Mouse (Mus musculus) kidney, embryonic 16.5 days (tissue): ENCODE results near the gene Col24a1. TPM values are rescaled to one million over a fixed set of nuclear protein-coding genes. Genes with fewer than 3 reads are reported as not detected.

ENCODE experiments used
- ATAC-seq: fragments of 200-750 bp; cut with Nextera tagmentation; 2 replicates; pipeline ENCODE4 v1.8.0; 2017; ENCODE audit warnings: moderate TSS enrichment; ENCODE audit not compliant: low FRiP score, low TSS enrichment
- H3K27ac ChIP-seq: fragments of 300-500 bp; sonication (generic); 2 replicates; pipeline ENCODE4 v1.5.1; 2014; ENCODE audit warnings: low read length
- H3K27me3 ChIP-seq: fragments of 300-500 bp; sonication (generic); 2 replicates; pipeline ENCODE4 v1.6.1; 2014; ENCODE audit warnings: low read length, control low read depth, mixed read lengths; ENCODE audit not compliant: insufficient read depth
- H3K36me3 ChIP-seq: fragments of 300-500 bp; sonication (generic); 2 replicates; pipeline ENCODE4 v1.6.1; 2014; ENCODE audit warnings: low read length, control low read depth, mixed read lengths; ENCODE audit not compliant: insufficient read depth
- H3K4me1 ChIP-seq: fragments of 300-500 bp; sonication (generic); 2 replicates; pipeline ENCODE4 v1.6.1; 2014; ENCODE audit warnings: low read length, control low read depth, mixed read lengths; ENCODE audit not compliant: insufficient read depth
- H3K4me2 ChIP-seq: fragments of 300-500 bp; sonication (generic); replicated peaks from 2 replicates; pipeline ENCODE4 v1.6.1; 2014; ENCODE audit warnings: low read depth, low read length
- H3K4me3 ChIP-seq: fragments of 300-500 bp; sonication (generic); 2 replicates; pipeline ENCODE4 v1.5.1; 2014; ENCODE audit warnings: mild to moderate bottlenecking, low read length
- H3K9ac ChIP-seq: fragments of 300-500 bp; sonication (generic); replicated peaks from 2 replicates; pipeline ENCODE4 v1.6.1; 2014; ENCODE audit warnings: low read length
- H3K9me3 ChIP-seq: fragments of 300-500 bp; sonication (generic); 2 replicates; pipeline ENCODE4 v1.6.1; 2016; ENCODE audit warnings: low read length, control low read depth
- WGBS: fragments of 180-500 bp; shearing (Covaris S2); extraction: QIAGEN DNeasy Blood & Tissue Kit; methylation state at CpG from one replicate; pipeline ENCODE4 v1.1.7; 2014; 5-methylcytosine and 5-hydroxymethylcytosine counted together
- polyA plus RNA-seq: library from polyadenylated mRNA; unstranded; fragments of >200 nt; fragmentation: Nextera tagmentation; extraction: Ambion mirVana; gene quantifications from 2 replicates; pipeline ENCODE4 v1.2.1, GENCODE M21; 2015

Gene Col24a1
- polyA plus RNA-seq, 1 experiment from 2014 or later: 1.8 TPM

- H3K9ac ChIP-seq: no peak overlapping the region
- no peaks in the 10 kb centered on the region for H3K27me3 ChIP-seq
- 0 out of 2 replicates have a peak, but pooled peaks cover 2% of the 10 kb centered on the region for H3K4me1 ChIP-seq
- H3K4me3 ChIP-seq: no peak overlapping the region
- peaks cover 2% of the 10 kb centered on the region; the same call in 1 of the 2 replicates for H3K9me3 ChIP-seq
- no peaks in the 10 kb centered on the region for H3K36me3 ChIP-seq
- WGBS: 34% methylated on average over 10 of the region's 10 CpGs
- H3K27ac ChIP-seq: no peak overlapping the region
- peak; percentile 59 for ATAC-seq
- no peak overlapping the region for H3K4me2 ChIP-seq
These were observed 47.7 kb downstream of the Col24a1 start for GRCm38 (mm10) chr3:145339851-145340499.

DNA sequence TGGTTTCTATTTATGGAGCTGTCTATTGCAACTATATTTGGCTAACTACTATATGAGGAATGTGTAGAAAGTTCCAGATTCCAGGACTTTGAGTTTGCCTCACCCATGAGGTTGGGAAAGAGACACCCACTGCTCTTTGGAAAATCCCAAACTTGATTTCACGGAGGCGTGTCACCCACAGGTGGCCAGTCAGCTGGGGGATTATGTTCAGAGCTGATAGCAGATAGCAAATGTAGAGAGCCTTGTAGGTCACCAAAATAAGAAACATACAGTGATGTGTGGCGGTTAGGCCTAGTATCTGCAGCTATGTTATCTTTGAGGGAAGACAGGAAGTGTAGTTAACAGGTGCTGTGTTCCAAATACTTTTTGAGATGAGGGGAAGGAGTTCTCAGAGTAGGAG lies 56.4 kb downstream of the Col24a1 start:
- Histone ChIP-seq H3K4me1 (no peaks in the 10 kb centered on the region), H3K27me3 (no peaks in the 10 kb centered on the region), H3K9ac (no peak overlapping the region), H3K27ac (no peak overlapping the region), H3K36me3 (no peaks in the 10 kb centered on the region), H3K4me3 (no peak overlapping the region), H3K4me2 (no peak overlapping the region), H3K9me3 (no peaks in the 10 kb centered on the region)
- ATAC-seq: no peak
- 93% methylated on average over 3 of the region's 3 CpGs for WGBS

- Histone ChIP-seq H3K36me3 (no peaks in the 10 kb centered on the region), H3K4me3 (no peak overlapping the region), H3K9ac (no peak overlapping the region), H3K27ac (no peak overlapping the region), H3K4me1 (no peaks in the 10 kb centered on the region; the same call in 1 of the 2 replicates), H3K4me2 (no peak overlapping the region), H3K27me3 (no peaks in the 10 kb centered on the region), H3K9me3 (no peaks in the 10 kb centered on the region)
- no peak for ATAC-seq
- 96% methylated on average over 3 of the region's 3 CpGs for WGBS
These were observed 61.7 kb downstream of the Col24a1 start for GRCm38 (mm10) chr3:145353951-145354350.

- Histone ChIP-seq H3K4me3 (no peak overlapping the region), H3K9me3 (no peaks in the 10 kb centered on the region), H3K4me1 (no peaks in the 10 kb centered on the region; the same call in 1 of the 2 replicates), H3K4me2 (no peak overlapping the region), H3K9ac (no peak overlapping the region), H3K36me3 (no peaks in the 10 kb centered on the region), H3K27me3 (no peaks in the 10 kb centered on the region), H3K27ac (no peak overlapping the region)
- 47% methylated on average over 6 of the region's 6 CpGs for WGBS
- peak; percentile 74; the same call in 1 of the 2 replicates for ATAC-seq
These were observed 64.7 kb downstream of the Col24a1 start for GRCm38 (mm10) chr3:145356865-145357487.

DNA sequence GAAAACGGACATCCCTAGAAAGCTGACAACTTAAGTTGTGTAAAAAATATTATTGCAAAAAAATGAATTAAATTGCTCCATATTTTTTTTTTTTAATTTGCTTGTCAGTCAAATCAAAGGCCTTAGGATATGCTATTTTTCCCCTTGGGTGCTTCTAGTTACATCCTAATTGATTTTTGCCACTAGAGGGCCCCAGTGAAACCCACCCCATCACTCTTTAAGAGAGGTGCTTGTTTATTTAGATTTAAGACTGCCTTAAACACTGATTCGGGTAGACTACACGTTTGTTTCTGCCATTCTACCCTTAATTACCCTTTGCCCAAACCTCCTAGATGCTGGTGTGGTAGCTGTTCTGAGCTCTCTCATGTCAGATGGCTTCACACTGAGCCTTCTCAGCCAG lies 73.0 kb downstream of the Col24a1 start:
- WGBS: 32% methylated on average over 3 of the region's 3 CpGs
- H3K36me3 ChIP-seq: no peaks in the 10 kb centered on the region
- H3K27ac ChIP-seq: no peak overlapping the region
- ATAC-seq: no peak
- H3K9ac ChIP-seq: no peak overlapping the region
- H3K27me3 ChIP-seq: no peaks in the 10 kb centered on the region
- H3K4me2 ChIP-seq: no peak overlapping the region
- H3K9me3 ChIP-seq: no peaks in the 10 kb centered on the region
- no peak overlapping the region for H3K4me3 ChIP-seq
- H3K4me1 ChIP-seq: no peaks in the 10 kb centered on the region

DNA sequence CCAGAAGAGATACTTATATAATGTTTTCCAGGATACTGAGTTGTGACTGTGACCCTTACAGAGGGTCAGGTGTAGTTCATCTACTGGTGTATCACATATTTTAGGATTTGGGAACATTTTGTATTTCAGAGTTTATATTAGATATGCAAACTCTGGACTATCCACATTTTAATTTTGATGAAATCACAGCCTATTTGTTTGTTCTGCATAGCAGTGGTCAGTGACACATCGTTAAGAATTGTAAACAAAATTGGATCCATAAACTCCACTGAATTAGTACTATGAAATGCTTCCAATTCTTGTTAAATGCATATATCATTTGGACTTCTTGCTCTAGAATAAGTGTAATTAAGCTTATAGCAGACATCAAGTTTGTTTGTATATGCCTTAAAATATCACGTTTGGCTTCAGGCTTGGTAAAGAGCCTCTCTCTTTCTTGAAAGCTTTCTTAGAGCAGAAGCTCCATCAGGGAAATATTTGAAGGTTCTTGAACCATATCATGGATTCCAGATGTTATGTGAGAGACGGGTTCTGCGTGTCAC lies 75.0 kb downstream of the Col24a1 start:
- Histone ChIP-seq H3K4me1 (no peaks in the 10 kb centered on the region), H3K9ac (no peak overlapping the region), H3K9me3 (no peaks in the 10 kb centered on the region), H3K27me3 (no peaks in the 10 kb centered on the region), H3K27ac (no peak overlapping the region), H3K36me3 (no peaks in the 10 kb centered on the region), H3K4me3 (no peak overlapping the region), H3K4me2 (no peak overlapping the region)
- no peak for ATAC-seq
- WGBS: 70% methylated on average over 4 of the region's 4 CpGs

DNA sequence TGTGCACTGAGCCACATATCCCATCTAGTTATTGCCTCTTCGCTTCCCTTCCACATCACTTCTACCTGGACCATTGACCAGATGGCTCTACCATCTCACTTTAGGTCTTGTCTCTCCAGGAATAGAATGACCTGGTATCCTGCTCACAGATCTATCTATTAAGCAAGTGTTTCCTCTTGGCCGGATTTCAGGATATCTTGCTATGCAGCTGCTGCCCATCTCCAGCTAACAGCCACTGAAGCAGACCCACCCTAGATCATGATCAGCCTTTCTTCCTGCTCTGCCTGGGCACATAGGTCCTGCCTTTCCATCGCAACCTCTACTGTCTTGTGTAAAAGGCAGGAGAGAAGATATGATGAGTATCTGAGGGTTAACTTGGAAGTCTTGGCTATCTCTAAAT lies 84.0 kb downstream of the Col24a1 start:
- Histone ChIP-seq H3K27ac (no peak overlapping the region), H3K9me3 (no peaks in the 10 kb centered on the region), H3K4me3 (no peak overlapping the region), H3K27me3 (no peaks in the 10 kb centered on the region), H3K4me2 (no peak overlapping the region), H3K9ac (no peak overlapping the region), H3K36me3 (no peaks in the 10 kb centered on the region), H3K4me1 (no peaks in the 10 kb centered on the region)
- no peak for ATAC-seq
- 83% methylated on average over 3 of the region's 3 CpGs for WGBS

- no peak overlapping the region for H3K9ac ChIP-seq
- no peaks in the 10 kb centered on the region for H3K9me3 ChIP-seq
- 0 out of 2 replicates have a peak, but pooled peaks cover 3% of the 10 kb centered on the region for H3K4me1 ChIP-seq
- no peak overlapping the region for H3K27ac ChIP-seq
- no peak for ATAC-seq
- no peaks in the 10 kb centered on the region for H3K36me3 ChIP-seq
- no peak overlapping the region for H3K4me2 ChIP-seq
- H3K27me3 ChIP-seq: no peaks in the 10 kb centered on the region
- H3K4me3 ChIP-seq: no peak overlapping the region
- WGBS: 80% methylated on average over 13 of the region's 13 CpGs
These were observed 90.8 kb downstream of the Col24a1 start for GRCm38 (mm10) chr3:145383095-145383494.

GRCm38 (mm10) chr3:145386434-145386833 lies 94.2 kb downstream of the Col24a1 start:
- no peaks in the 10 kb centered on the region for H3K36me3 ChIP-seq
- no peak; the same call in 1 of the 2 replicates for ATAC-seq
- H3K9ac ChIP-seq: no peak overlapping the region
- H3K4me3 ChIP-seq: no peak overlapping the region
- no peaks in the 10 kb centered on the region for H3K9me3 ChIP-seq
- H3K27ac ChIP-seq: no peak overlapping the region
- H3K27me3 ChIP-seq: no peaks in the 10 kb centered on the region
- 0 out of 2 replicates have a peak, but pooled peaks cover 3% of the 10 kb centered on the region for H3K4me1 ChIP-seq
- no peak overlapping the region for H3K4me2 ChIP-seq

- Histone ChIP-seq H3K9me3 (no peaks in the 10 kb centered on the region), H3K9ac (no peak overlapping the region), H3K4me2 (no peak overlapping the region), H3K4me3 (no peak overlapping the region), H3K27ac (no peak overlapping the region), H3K27me3 (no peaks in the 10 kb centered on the region), H3K4me1 (0 out of 2 replicates have a peak, but pooled peaks cover 8% of the 10 kb centered on the region), H3K36me3 (no peaks in the 10 kb centered on the region)
- WGBS: 72% methylated on average over 4 of the region's 4 CpGs
- no peak for ATAC-seq
These were observed 98.4 kb downstream of the Col24a1 start for GRCm38 (mm10) chr3:145390681-145391080.
